Mouse (Mus musculus): ENCODE results near the gene Vmn1r119. TPM values are rescaled to one million over a fixed set of nuclear protein-coding genes. Genes with fewer than 3 reads are reported as not detected.
"Not testable (repeated sequence)": the region's sequence is repeated elsewhere in the genome, so short reads cannot be mapped to it uniquely, and the experiment has no call there.

The Vmn1r119 gene
- not detected in 2 replicates for polyA plus RNA-seq (2012; rRNA removed)

DNA sequence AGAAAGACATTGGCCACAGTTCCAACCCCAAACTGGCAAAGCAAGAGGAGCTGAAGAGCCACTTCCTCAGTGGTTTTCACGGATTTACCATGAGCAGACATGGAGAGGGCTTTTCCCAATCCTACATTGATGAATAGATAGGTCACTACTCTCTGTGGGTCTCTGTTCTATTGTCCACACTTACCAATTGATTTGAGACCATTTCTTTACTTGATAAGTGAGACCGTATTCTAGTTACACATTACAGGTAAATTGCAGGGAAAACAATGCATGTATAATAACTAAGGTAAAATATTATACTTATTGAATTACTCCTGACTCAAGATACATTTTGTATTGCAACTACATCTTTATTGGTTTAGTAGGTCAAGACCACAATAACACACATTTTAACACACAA lies at the start of gene Vmn1r119:
Vmn1r119 (minus strand) TSS at position 101 of the 400 bp plus-strand sequence.
- H3K36me3 ChIP-seq (ENCODE audit: control insufficient read depth, insufficient read depth, low read length); H3K27me3 ChIP-seq (replicated peaks; ENCODE audit: control insufficient read depth, insufficient read depth, low read length); H3K4me3 ChIP-seq (ENCODE audit: insufficient read depth, low read depth, low read length); DNase-seq; H3K4me1 ChIP-seq (ENCODE audit: control insufficient read depth, insufficient read depth, low read length); H3K27ac ChIP-seq (ENCODE audit: insufficient read depth, low read depth, low read length): not testable (repeated sequence)
- WGBS, result no CpG with 5 or more reads among the region's 2 CpGs

DNA sequence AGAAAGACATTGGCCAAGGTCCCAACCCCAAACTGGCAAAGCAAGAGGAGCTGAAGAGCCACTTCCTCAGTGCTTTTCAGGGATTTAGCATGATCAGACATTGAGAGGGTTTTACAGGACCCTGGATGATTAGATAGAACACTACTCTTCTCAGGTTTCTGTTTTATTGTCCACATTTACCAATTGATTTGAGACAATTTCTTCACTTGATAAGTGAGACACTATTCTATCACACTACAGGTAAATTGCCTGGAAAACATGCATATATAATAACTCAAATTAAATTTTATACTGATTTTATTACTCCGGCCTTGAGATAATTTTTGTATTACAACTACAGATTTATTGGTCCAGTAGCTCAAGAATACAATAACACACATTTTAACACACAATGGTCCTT lies 41.4 kb upstream of the Vmn1r119 start, which contains the start of gene Vmn1r120:
Vmn1r120 (minus strand) TSS at position 101 of the 400 bp plus-strand sequence.
- H3K4me1 ChIP-seq (ENCODE audit: control insufficient read depth, insufficient read depth, low read length); H3K27me3 ChIP-seq (replicated peaks; ENCODE audit: control insufficient read depth, insufficient read depth, low read length); H3K4me3 ChIP-seq (ENCODE audit: insufficient read depth, low read depth, low read length); H3K27ac ChIP-seq (ENCODE audit: insufficient read depth, low read depth, low read length); DNase-seq; H3K36me3 ChIP-seq (ENCODE audit: control insufficient read depth, insufficient read depth, low read length): not testable (repeated sequence)
- WGBS, result 73% methylated on average over 1 of the region's 1 CpGs

Other genes starting within 250 kb of the Vmn1r119 start
- not detected in 2 replicates for gene Vmn1r112, start 241.3 kb downstream of the Vmn1r119 start, polyA plus RNA-seq (2012; rRNA removed)
- gene Vmn1r113, start 225.2 kb downstream of the Vmn1r119 start, polyA plus RNA-seq (2012; rRNA removed), result not detected in 2 replicates
- not detected in 2 replicates for gene Vmn1r114, start 200.3 kb downstream of the Vmn1r119 start, polyA plus RNA-seq (2012; rRNA removed)
- not detected in 2 replicates for gene Vmn1r115, start 167.5 kb downstream of the Vmn1r119 start, polyA plus RNA-seq (2012; rRNA removed)
- not detected in 2 replicates for gene Vmn1r116, start 140.2 kb downstream of the Vmn1r119 start, polyA plus RNA-seq (2012; rRNA removed)
- gene Vmn1r117, start 128.3 kb downstream of the Vmn1r119 start, polyA plus RNA-seq (2012; rRNA removed), result not detected in 2 replicates
- gene Vmn1r118, start 100.1 kb downstream of the Vmn1r119 start, polyA plus RNA-seq (2012; rRNA removed), result not detected in 2 replicates
- not detected in 2 replicates for gene Vmn1r120, start 41.3 kb upstream of the Vmn1r119 start, polyA plus RNA-seq (2012; rRNA removed)
- gene Vmn1r121, start 86.1 kb upstream of the Vmn1r119 start, polyA plus RNA-seq (2012; rRNA removed), result not detected in 2 replicates
- not detected in 2 replicates for gene Vmn1r122, start 121.7 kb upstream of the Vmn1r119 start, polyA plus RNA-seq (2012; rRNA removed)
- not detected in 2 replicates for gene Vmn1r123, start 149.7 kb upstream of the Vmn1r119 start, polyA plus RNA-seq (2012; rRNA removed)
- not detected in 2 replicates for gene Gm5157, start 178.0 kb upstream of the Vmn1r119 start, polyA plus RNA-seq (2012; rRNA removed)
- not detected in 2 replicates for gene Vmn1r124, start 248.2 kb upstream of the Vmn1r119 start, polyA plus RNA-seq (2012; rRNA removed)

Measured in kidney, adult 2 months (tissue).